Mouse (Mus musculus) inflammation-experienced regulatory T-cells (primary cell): ENCODE results near the gene Olfr671. TPM values are rescaled to one million over a fixed set of nuclear protein-coding genes. Genes with fewer than 3 reads are reported as not detected.

Experiments
- polyA plus RNA-seq, 2 experiments: library from polyadenylated mRNA; unstranded; fragments of 100-300 nt; shearing (Covaris generic); gene quantifications; one replicate each; pipeline ENCODE4 v1.2.1; 2017

Gene Olfr671
- polyA plus RNA-seq = under 1 TPM in 1 of 2 experiments, not detected in 1; 0.47 TPM

DNA sequence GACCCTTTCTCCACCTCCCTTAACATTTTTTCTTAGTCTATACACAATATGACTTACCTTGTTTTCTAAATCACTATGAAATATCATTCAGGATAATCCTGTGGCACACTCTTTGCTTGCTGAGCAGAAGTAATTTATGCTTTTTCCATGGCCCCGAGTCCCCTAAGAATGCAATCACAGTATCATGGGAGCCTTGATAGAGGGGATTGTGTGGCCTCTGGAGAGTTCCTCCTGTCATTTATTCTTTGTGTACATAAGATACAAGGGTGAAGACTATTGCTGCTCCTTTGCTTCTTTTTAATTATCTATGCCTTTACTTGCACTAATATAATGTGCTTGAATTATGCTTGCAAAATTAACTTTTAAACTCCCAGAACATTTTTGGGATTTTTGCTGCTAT is at the start of gene Olfr671:
TSS of gene Olfr671 (minus strand) at position 101 of the 400 bp plus-strand sequence.

DNA sequence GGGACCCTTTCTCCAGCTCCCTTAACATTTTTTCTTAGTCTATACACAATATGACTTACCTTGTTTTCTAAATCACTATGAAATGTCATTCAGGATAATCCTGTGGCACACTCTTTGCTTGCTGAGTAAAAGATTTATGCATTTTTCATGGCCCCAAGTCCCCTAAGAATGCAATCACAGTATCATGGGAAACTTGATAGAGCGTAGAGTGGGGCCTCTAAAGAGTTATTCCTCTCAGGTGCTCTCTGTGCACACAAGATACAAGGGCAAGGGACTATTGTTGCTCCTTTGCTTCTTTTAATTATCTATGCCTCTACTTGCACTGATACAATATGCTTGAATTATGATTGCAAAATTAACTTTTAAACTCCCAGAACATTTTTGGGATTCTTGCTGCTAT is 49.4 kb upstream of the Olfr671 start, which contains the start of gene Olfr675:
TSS of gene Olfr675 (minus strand) at position 101 of the 400 bp plus-strand sequence.

DNA sequence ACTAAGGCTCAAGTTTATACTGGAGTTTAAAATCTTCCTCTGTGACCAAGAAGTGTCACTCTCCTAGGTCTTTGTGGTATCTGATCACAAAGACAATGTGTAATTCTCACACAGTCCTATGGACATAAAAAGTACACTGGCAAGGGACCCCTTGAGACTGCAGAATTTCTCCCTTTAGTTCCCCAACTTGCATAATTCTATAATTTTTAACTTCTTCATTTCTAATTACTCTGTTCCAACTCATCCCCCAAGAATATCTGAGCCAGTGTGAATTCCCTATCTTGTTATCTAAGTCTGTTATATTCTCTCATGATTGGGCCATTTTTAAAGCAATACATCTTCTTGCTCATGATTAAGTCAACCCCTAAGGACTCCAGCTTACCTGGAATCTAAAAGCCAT is 23.0 kb upstream of the Olfr671 start, which contains the start of gene Olfr672:
TSS of gene Olfr672 (minus strand) at position 101 of the 400 bp plus-strand sequence.

DNA sequence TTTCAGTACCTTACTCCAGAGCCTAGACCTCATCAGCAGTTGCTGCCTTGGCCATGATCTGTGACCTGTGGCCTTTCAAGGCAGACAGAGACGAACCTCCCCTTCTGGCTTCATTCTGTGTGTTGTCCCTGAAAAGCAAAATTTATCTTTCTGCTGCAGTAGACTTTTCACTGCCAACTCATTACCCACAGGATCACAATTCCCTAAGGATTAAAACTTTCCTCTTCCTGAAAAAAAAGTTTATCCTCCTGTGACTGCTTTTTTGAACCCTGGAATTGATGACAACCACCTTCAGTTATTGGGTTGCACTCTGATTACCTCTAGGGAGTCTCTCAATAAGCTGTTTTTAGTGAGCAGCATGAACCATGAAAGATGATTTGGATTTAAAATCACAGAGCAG is 16.4 kb downstream of the Olfr671 start, which contains the start of gene Olfr670:
TSS of gene Olfr670 (minus strand) at position 101 of the 400 bp plus-strand sequence.

DNA sequence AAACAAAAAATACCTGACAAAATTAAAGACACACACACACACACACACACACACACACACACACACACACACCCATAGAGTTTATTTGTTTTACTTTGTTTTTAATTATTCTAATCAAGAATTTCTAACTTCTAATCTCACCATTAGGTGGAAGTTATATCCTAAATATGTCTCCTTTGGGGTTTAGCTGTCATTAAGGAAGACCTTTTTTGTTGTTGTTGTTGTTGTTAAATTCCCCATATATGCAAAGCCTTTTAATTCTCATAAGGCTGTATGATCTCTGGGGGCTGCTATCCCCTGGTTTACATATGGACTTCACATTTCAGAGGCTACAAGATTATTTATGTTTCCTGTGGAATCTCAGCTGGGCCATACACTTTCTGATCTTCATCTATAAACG is 45.0 kb downstream of the Olfr671 start, which contains the start of gene Olfr669:
TSS of gene Olfr669 (plus strand) at position 301 of the 400 bp plus-strand sequence.

GRCm38 (mm10) chr7:104927957-104928356 is 51.0 kb downstream of the Olfr671 start, which contains the start of gene Olfr668:
Olfr668 (minus strand) TSS chr7:104928057.

Other genes starting within 250 kb of the Olfr671 start
- not detected for gene Usp17le, start 201.7 kb downstream of the Olfr671 start, polyA plus RNA-seq
- gene Usp17lb, start 136.5 kb downstream of the Olfr671 start, polyA plus RNA-seq = not detected
- under 1 TPM; 0.18 to 0.65 TPM for gene Usp17la, start 122.1 kb downstream of the Olfr671 start, polyA plus RNA-seq
- not detected for gene Olfr665, start 101.1 kb downstream of the Olfr671 start, polyA plus RNA-seq
- not detected for gene Olfr666, start 83.2 kb downstream of the Olfr671 start, polyA plus RNA-seq
- not detected for gene Olfr667, start 57.6 kb downstream of the Olfr671 start, polyA plus RNA-seq
- under 1 TPM in 1 of 2 experiments, not detected in 1; 0.38 TPM for gene Olfr668, start 51.1 kb downstream of the Olfr671 start, polyA plus RNA-seq
- under 1 TPM in 1 of 2 experiments, not detected in 1; 0.48 TPM for gene Olfr669, start 44.9 kb downstream of the Olfr671 start, polyA plus RNA-seq
- gene Olfr670, start 16.5 kb downstream of the Olfr671 start, polyA plus RNA-seq = not detected
- 1 to 10 TPM in 1 of 2 experiments, not detected in 1; 1.3 TPM for gene Olfr672, start 22.9 kb upstream of the Olfr671 start, polyA plus RNA-seq
- gene Olfr675, start 49.3 kb upstream of the Olfr671 start, polyA plus RNA-seq = under 1 TPM in 1 of 2 experiments, not detected in 1; 0.48 TPM
- under 1 TPM in 1 of 2 experiments, not detected in 1; 0.94 TPM for gene Olfr676, start 53.6 kb upstream of the Olfr671 start, polyA plus RNA-seq
- 1 to 10 TPM in 1 of 2 experiments, under 1 TPM in 1; 0.06 to 1.7 TPM for gene Olfr677, start 72.2 kb upstream of the Olfr671 start, polyA plus RNA-seq
- not detected for gene Olfr678, start 85.3 kb upstream of the Olfr671 start, polyA plus RNA-seq
- not detected for gene Olfr679, start 102.1 kb upstream of the Olfr671 start, polyA plus RNA-seq
- gene Olfr680-ps1, start 113.7 kb upstream of the Olfr671 start, polyA plus RNA-seq = not detected
- gene Olfr681, start 137.7 kb upstream of the Olfr671 start, polyA plus RNA-seq = under 1 TPM in 1 of 2 experiments, not detected in 1; 0.09 TPM
- gene Olfr683, start 167.9 kb upstream of the Olfr671 start, polyA plus RNA-seq = not detected
- not detected for gene Olfr684, start 184.5 kb upstream of the Olfr671 start, polyA plus RNA-seq
- under 1 TPM in 1 of 2 experiments, not detected in 1; 0.05 TPM for gene Olfr685, start 206.9 kb upstream of the Olfr671 start, polyA plus RNA-seq
- gene Olfr686, start 228.4 kb upstream of the Olfr671 start, polyA plus RNA-seq = not detected